Mouse (Mus musculus) small intestine, adult 2 months (tissue): ENCODE results near the gene Gm11733.

Experiments used
- CTCF ChIP-seq: fragments of 200-500 bp; IDR thresholded peaks from 2 replicates; pipeline ENCODE4 v1.5.1; 2012; ENCODE audit warnings: low read depth, mild to moderate bottlenecking, control low read depth, inconsistent platforms, low read length, moderate library complexity, mixed read lengths; ENCODE audit not compliant: insufficient replicate concordance, insufficient read length; ENCODE audit errors: extremely low read depth
- POLR2A ChIP-seq: fragments of 200-500 bp; IDR thresholded peaks from 2 replicates; pipeline ENCODE4 v1.6.1; 2012; ENCODE audit warnings: low read depth, mild to moderate bottlenecking, control low read depth, inconsistent platforms, low read length, moderate library complexity

- TF ChIP-seq POLR2A (no peak), CTCF (no peak)
Measured at GRCm38 (mm10) chr11:117462202-117462864, 21.8 kb upstream of the Gm11733 start.
